Mouse (Mus musculus): ENCODE results near the gene Fam133b. TPM values are rescaled to one million over a fixed set of nuclear protein-coding genes. Genes with fewer than 3 reads are reported as not detected.
"Not testable (repeated sequence)": the region's sequence is repeated elsewhere in the genome, so short reads cannot be mapped to it uniquely, and the experiment has no call there.

Gene Fam133b
- polyA plus RNA-seq, 1 experiment from 2014 or later: 25.0 TPM

DNA sequence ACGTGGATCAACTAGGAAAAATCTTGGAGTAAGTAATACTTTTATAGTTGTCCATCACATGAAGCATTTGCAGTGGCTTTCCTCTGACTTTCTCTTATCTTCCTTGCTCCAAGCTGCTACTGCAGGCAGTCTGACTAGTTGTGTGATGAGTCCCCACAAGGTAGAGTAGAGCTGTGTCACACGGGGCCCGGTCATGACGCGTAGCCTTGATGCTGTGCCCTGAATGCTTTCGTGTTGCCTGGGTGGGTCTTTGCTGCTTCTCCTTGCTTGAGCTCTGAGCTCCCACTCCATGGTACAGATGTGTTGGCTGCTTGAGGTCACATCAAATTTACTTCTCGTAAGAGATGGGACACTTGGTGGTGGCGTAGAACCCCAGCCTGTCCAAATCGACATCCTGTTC, 28.2 kb upstream of the Fam133b start:
- H3K36me3 ChIP-seq (replicated peaks; ENCODE audit: control insufficient read depth, insufficient read depth): no peaks in the 10 kb centered on the region
- H3K27me3 ChIP-seq (ENCODE audit: control insufficient read depth, insufficient read depth, low read length): no peaks in the 10 kb centered on the region
- no peaks in the 10 kb centered on the region for H3K9me3 ChIP-seq (ENCODE audit: control insufficient read depth, low read length)
- H3K27ac ChIP-seq: no peak overlapping the region
- ATAC-seq (ENCODE audit: low FRiP score) (no peak), DNase-seq (ENCODE audit: low spot score) (no peak)
- 93% methylated on average over 9 of the region's 9 CpGs for WGBS
- no peaks in the 10 kb centered on the region for H3K4me1 ChIP-seq (replicated peaks; ENCODE audit: control insufficient read depth, insufficient read depth, low read length)
- H3K9ac ChIP-seq: no peak overlapping the region
- H3K4me2 ChIP-seq (replicated peaks): no peak overlapping the region
- no peak overlapping the region for H3K4me3 ChIP-seq (replicated peaks; ENCODE audit: low read length)

DNA sequence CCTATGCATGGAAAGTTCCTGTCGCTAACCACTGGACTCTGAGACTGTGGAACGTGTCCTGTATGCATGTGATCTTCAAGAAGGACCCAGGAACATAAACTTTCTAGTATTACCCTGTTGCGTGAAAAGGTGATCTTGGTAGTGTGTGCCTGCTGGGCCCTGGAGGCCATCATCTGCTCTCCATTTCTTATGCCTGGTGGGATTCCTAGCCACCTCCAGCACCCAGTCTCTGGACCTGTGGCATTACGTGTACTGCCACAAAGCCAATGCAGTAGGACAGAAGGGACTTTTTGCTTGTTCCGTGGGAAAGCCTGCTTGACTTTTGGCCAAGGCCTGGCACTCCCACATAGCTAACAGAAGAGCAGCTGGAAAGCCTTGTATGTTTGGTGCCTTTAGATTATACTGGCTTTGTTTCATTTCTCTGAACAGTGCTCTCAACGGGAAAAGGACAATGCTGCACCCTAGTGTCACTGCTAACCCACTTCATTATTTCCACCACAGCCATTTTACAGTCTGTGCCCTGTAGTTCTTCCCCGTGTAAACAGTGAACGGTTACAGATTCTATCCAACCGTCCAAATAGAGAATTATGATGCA, 27.1 kb upstream of the Fam133b start:
- H3K9ac ChIP-seq: no peak overlapping the region
- no peaks in the 10 kb centered on the region for H3K4me1 ChIP-seq (replicated peaks; ENCODE audit: control insufficient read depth, insufficient read depth, low read length)
- H3K27ac ChIP-seq: no peak overlapping the region
- no peak overlapping the region for H3K4me2 ChIP-seq (replicated peaks)
- no peak overlapping the region for H3K4me3 ChIP-seq (replicated peaks; ENCODE audit: low read length)
- 63% methylated on average over 9 of the region's 9 CpGs for whole genome bisulfite sequencing
- DNase-seq (ENCODE audit: low spot score): peak; percentile 72
- peak; percentile 71; the same call in 1 of the 2 replicates for ATAC-seq (ENCODE audit: low FRiP score)
- no peaks in the 10 kb centered on the region for H3K27me3 ChIP-seq (ENCODE audit: control insufficient read depth, insufficient read depth, low read length)
- H3K36me3 ChIP-seq (replicated peaks; ENCODE audit: control insufficient read depth, insufficient read depth): no peaks in the 10 kb centered on the region
- H3K9me3 ChIP-seq (ENCODE audit: control insufficient read depth, low read length): no peaks in the 10 kb centered on the region

- no peak overlapping the region for H3K9ac ChIP-seq
- H3K4me3 ChIP-seq (replicated peaks; ENCODE audit: low read length): no peak overlapping the region
- H3K36me3 ChIP-seq (replicated peaks; ENCODE audit: control insufficient read depth, insufficient read depth): no peaks in the 10 kb centered on the region
- H3K27ac ChIP-seq: no peak overlapping the region
- no peaks in the 10 kb centered on the region for H3K27me3 ChIP-seq (ENCODE audit: control insufficient read depth, insufficient read depth, low read length)
- no peaks in the 10 kb centered on the region for H3K9me3 ChIP-seq (ENCODE audit: control insufficient read depth, low read length)
- WGBS: 88% methylated on average over 18 of the region's 18 CpGs
- H3K4me2 ChIP-seq (replicated peaks): no peak overlapping the region
- ATAC-seq (ENCODE audit: low FRiP score) (no peak), DNase-seq (ENCODE audit: low spot score) (no peak)
- no peaks in the 10 kb centered on the region for H3K4me1 ChIP-seq (replicated peaks; ENCODE audit: control insufficient read depth, insufficient read depth, low read length)
Observed at GRCm38 (mm10) chr5:3520493-3521359, 22.9 kb upstream of the Fam133b start.

GRCm38 (mm10) chr5:3521741-3522140, 21.9 kb upstream of the Fam133b start:
- no peak overlapping the region for H3K9ac ChIP-seq
- no peaks in the 10 kb centered on the region for H3K27me3 ChIP-seq (ENCODE audit: control insufficient read depth, insufficient read depth, low read length)
- H3K9me3 ChIP-seq (ENCODE audit: control insufficient read depth, low read length): no peaks in the 10 kb centered on the region
- no peak overlapping the region for H3K27ac ChIP-seq
- no peak overlapping the region for H3K4me3 ChIP-seq (replicated peaks; ENCODE audit: low read length)
- ATAC-seq (ENCODE audit: low FRiP score) (no peak), DNase-seq (ENCODE audit: low spot score) (no peak)
- H3K36me3 ChIP-seq (replicated peaks; ENCODE audit: control insufficient read depth, insufficient read depth): no peaks in the 10 kb centered on the region
- 73% methylated on average over 12 of the region's 12 CpGs for WGBS
- no peaks in the 10 kb centered on the region for H3K4me1 ChIP-seq (replicated peaks; ENCODE audit: control insufficient read depth, insufficient read depth, low read length)
- H3K4me2 ChIP-seq (replicated peaks): no peak overlapping the region

DNA sequence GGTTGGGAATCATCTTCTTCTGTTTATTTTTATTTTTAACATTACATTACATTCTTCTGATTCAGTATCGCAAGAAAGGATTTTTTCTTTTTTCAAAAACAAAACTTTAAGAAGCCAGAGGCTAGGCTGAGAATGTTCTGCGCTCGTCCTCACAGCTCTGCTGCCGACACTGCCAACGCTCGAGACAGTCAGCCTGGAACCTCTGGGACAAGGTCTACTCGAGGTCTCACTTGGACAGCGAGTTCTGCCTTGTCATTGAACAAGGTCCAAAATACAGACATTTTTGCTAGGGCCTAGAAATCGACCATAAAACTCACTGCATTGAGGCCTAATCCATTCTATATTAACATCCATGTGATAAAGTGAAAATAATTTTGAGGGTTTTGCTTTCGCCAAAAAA, 20.8 kb upstream of the Fam133b start:
- no peaks in the 10 kb centered on the region for H3K4me1 ChIP-seq (replicated peaks; ENCODE audit: control insufficient read depth, insufficient read depth, low read length)
- DNase-seq (ENCODE audit: low spot score): no peak
- ATAC-seq (ENCODE audit: low FRiP score): no peak
- H3K4me3 ChIP-seq (replicated peaks; ENCODE audit: low read length): no peak overlapping the region
- no peaks in the 10 kb centered on the region for H3K9me3 ChIP-seq (ENCODE audit: control insufficient read depth, low read length)
- no peak overlapping the region for H3K4me2 ChIP-seq (replicated peaks)
- H3K27me3 ChIP-seq (ENCODE audit: control insufficient read depth, insufficient read depth, low read length): no peaks in the 10 kb centered on the region
- no peaks in the 10 kb centered on the region for H3K36me3 ChIP-seq (replicated peaks; ENCODE audit: control insufficient read depth, insufficient read depth)
- no peak overlapping the region for H3K9ac ChIP-seq
- WGBS: 94% methylated on average over 10 of the region's 10 CpGs
- no peak overlapping the region for H3K27ac ChIP-seq

DNA sequence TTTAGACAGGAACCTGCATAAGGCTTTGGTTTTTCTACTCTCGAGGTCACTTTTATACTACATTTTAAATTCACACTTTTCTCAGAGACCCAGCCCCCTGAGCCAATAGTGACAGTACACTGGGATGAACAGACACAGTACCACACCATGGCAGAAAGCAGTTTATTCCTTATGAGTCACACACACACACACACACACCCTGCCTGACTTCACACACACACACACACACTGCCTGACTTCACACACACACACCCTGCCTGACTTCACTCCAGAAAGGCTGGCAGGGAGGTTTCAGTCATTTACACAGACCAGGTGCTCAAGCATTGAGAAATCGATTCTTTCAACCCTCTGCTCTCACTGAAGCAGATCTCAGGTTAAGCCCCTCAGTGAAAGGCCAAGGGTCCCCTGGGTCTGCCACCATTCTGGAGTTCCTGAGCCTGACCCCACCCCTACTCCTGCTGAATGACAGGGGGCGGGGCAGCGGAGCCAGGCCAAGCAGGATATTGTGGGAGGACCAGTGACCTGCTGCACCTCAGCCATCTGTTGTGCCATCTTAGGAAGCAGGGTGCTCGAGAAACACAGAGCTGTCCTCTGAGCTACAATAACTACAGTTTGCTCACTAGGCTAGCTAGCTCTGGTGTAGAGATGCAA, 16.5 kb upstream of the Fam133b start:
- 31% methylated on average over 5 of the region's 5 CpGs for WGBS
- H3K9me3 ChIP-seq (ENCODE audit: control insufficient read depth, low read length): no peaks in the 10 kb centered on the region
- no peak overlapping the region for H3K9ac ChIP-seq
- H3K27ac ChIP-seq: no peak overlapping the region
- no peak overlapping the region for H3K4me2 ChIP-seq (replicated peaks)
- ATAC-seq (ENCODE audit: low FRiP score) (0 out of 2 replicates have a peak, but pooled peaks have one; percentile 59), DNase-seq (ENCODE audit: low spot score) (no peak)
- H3K4me3 ChIP-seq (replicated peaks; ENCODE audit: low read length): no peak overlapping the region
- H3K27me3 ChIP-seq (ENCODE audit: control insufficient read depth, insufficient read depth, low read length): no peaks in the 10 kb centered on the region
- no peaks in the 10 kb centered on the region for H3K4me1 ChIP-seq (replicated peaks; ENCODE audit: control insufficient read depth, insufficient read depth, low read length)
- H3K36me3 ChIP-seq (replicated peaks; ENCODE audit: control insufficient read depth, insufficient read depth): no peaks in the 10 kb centered on the region

DNA sequence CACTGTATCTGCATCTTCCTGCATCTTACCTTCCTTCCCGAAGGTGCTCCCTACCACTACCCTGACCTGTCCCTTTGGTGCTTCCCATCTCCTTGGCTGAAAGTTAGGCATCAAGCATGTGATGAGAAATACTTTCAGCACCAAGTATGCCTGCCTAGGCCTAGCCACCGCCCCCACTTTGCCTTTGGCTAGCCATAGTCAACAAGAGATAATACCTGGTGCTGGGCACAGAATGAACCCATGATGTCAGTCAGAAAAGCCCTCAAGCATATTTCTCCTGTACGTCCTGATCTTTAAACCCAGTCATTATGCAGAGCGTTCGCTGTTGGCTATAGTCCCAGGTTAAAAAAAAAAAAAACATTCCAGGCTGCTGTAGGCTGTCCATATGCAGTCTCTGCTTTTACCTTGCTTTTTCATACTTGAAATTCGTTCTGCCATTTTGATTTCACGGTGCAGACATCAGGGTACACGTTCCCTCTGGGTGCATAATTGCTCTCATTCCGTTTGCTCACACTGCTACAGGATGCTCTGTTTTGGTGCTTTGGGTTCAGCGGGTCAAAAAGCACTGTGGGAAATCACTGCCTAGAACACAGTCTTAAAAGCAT, 13.9 kb upstream of the Fam133b start:
- WGBS: 60% methylated on average over 10 of the region's 10 CpGs
- Histone ChIP-seq H3K4me1 (replicated peaks; ENCODE audit: control insufficient read depth, insufficient read depth, low read length) (no peaks in the 10 kb centered on the region), H3K4me3 (replicated peaks; ENCODE audit: low read length) (no peak overlapping the region), H3K9ac (no peak overlapping the region), H3K27me3 (ENCODE audit: control insufficient read depth, insufficient read depth, low read length) (no peaks in the 10 kb centered on the region), H3K9me3 (ENCODE audit: control insufficient read depth, low read length) (no peaks in the 10 kb centered on the region), H3K36me3 (replicated peaks; ENCODE audit: control insufficient read depth, insufficient read depth) (no peaks in the 10 kb centered on the region), H3K4me2 (replicated peaks) (no peak overlapping the region), H3K27ac (no peak overlapping the region)
- peak; percentile 51; the same call in 1 of the 2 replicates for ATAC-seq (ENCODE audit: low FRiP score)
- DNase-seq (ENCODE audit: low spot score): no peak

GRCm38 (mm10) chr5:3532048-3532447, 11.6 kb upstream of the Fam133b start:
- not testable (repeated sequence) for H3K9me3 ChIP-seq (ENCODE audit: control insufficient read depth, low read length); H3K36me3 ChIP-seq (replicated peaks; ENCODE audit: control insufficient read depth, insufficient read depth); H3K4me3 ChIP-seq (replicated peaks; ENCODE audit: low read length); H3K27ac ChIP-seq; H3K27me3 ChIP-seq (ENCODE audit: control insufficient read depth, insufficient read depth, low read length); H3K4me1 ChIP-seq (replicated peaks; ENCODE audit: control insufficient read depth, insufficient read depth, low read length); H3K9ac ChIP-seq; ATAC-seq (ENCODE audit: low FRiP score); DNase-seq (ENCODE audit: low spot score); H3K4me2 ChIP-seq (replicated peaks)

DNA sequence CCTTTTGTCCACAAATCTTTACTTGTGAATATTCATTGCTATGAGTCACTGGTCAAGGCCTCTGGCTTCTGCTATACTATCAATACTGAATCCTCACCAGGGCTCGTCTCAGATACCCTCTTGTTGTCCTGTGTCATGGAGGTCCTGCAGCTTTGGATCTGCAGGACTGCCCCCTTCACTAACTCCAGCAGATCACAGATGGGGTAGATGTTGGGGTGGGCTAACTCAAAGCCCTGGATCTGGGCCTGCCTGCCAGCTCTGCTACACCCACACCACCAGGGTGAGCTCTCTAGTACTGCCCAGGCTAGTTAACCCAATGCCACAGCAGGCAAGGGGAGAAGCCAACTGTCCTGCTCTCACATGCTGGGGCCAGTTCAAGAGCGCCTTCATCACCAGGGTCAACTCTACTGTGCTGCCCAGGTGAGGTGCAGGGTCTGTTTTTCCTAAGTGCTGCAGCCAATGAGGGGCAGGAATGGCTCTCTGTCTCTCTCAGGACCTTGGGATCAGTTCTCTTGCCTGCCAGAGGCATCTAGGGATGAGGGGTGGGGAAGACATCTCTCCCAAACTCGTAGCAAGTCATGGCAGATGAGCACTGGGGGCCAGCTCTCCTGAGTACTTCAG, 6.9 kb upstream of the Fam133b start:
- Histone ChIP-seq H3K9ac (no peak overlapping the region), H3K36me3 (replicated peaks; ENCODE audit: control insufficient read depth, insufficient read depth) (no peaks in the 10 kb centered on the region), H3K4me3 (replicated peaks; ENCODE audit: low read length) (no peak overlapping the region), H3K27ac (no peak overlapping the region), H3K9me3 (ENCODE audit: control insufficient read depth, low read length) (no peaks in the 10 kb centered on the region), H3K27me3 (ENCODE audit: control insufficient read depth, insufficient read depth, low read length) (no peaks in the 10 kb centered on the region), H3K4me1 (replicated peaks; ENCODE audit: control insufficient read depth, insufficient read depth, low read length) (no peaks in the 10 kb centered on the region), H3K4me2 (replicated peaks) (no peak overlapping the region)
- no peak for ATAC-seq (ENCODE audit: low FRiP score)
- WGBS: 76% methylated on average over 3 of the region's 3 CpGs
- no peak for DNase-seq (ENCODE audit: low spot score)
